Mouse (Mus musculus) CD4-positive helper T cell, adult 2 months (primary cell): ENCODE data around the gene Chrm3.

Experiments
- DNase-seq: peaks from one replicate; pipeline ENCODE4 v3.0.0-alpha.2; 2012; ENCODE audit warnings: low read depth, missing footprints, low spot score

The Chrm3 gene

GRCm38 (mm10) chr13:9993571-9993970 lies 367.1 kb downstream of the Chrm3 start:
- no peak for DNase-seq

GRCm38 (mm10) chr13:9992640-9993039 lies 368.0 kb downstream of the Chrm3 start:
- no peak for DNase-seq

GRCm38 (mm10) chr13:9985648-9986047 lies 375.0 kb downstream of the Chrm3 start:
- no peak for DNase-seq

- no peak for DNase-seq
Observed at GRCm38 (mm10) chr13:9983293-9983692, 377.4 kb downstream of the Chrm3 start.

- no peak for DNase-seq
Observed at GRCm38 (mm10) chr13:9977699-9978098, 382.9 kb downstream of the Chrm3 start.

- no peak for DNase-seq
Observed at GRCm38 (mm10) chr13:9973742-9974321, 386.8 kb downstream of the Chrm3 start.

GRCm38 (mm10) chr13:9971845-9972244 lies 388.8 kb downstream of the Chrm3 start:
- DNase-seq, result no peak

- DNase-seq, result no peak
Observed at GRCm38 (mm10) chr13:9952619-9953018, 408.0 kb downstream of the Chrm3 start.

GRCm38 (mm10) chr13:9951376-9951775 lies 409.3 kb downstream of the Chrm3 start:
- no peak for DNase-seq

GRCm38 (mm10) chr13:9949091-9949490 lies 411.6 kb downstream of the Chrm3 start:
- DNase-seq, result no peak

- no peak for DNase-seq
Observed at GRCm38 (mm10) chr13:9940186-9940585, 420.5 kb downstream of the Chrm3 start.

GRCm38 (mm10) chr13:9938798-9939485 lies 421.7 kb downstream of the Chrm3 start:
- DNase-seq, result no peak

- no peak for DNase-seq
Observed at GRCm38 (mm10) chr13:9932714-9933113, 427.9 kb downstream of the Chrm3 start.

- DNase-seq, result no peak
Observed at GRCm38 (mm10) chr13:9930606-9931005, 430.0 kb downstream of the Chrm3 start.

- DNase-seq, result no peak
Observed at GRCm38 (mm10) chr13:9929978-9930377, 430.7 kb downstream of the Chrm3 start.

GRCm38 (mm10) chr13:9921150-9921549 lies 439.5 kb downstream of the Chrm3 start:
- DNase-seq, result no peak

- DNase-seq, result no peak
Observed at GRCm38 (mm10) chr13:9912697-9913096, 447.9 kb downstream of the Chrm3 start.

GRCm38 (mm10) chr13:9908707-9909106 lies 451.9 kb downstream of the Chrm3 start:
- DNase-seq, result no peak

GRCm38 (mm10) chr13:9907202-9907601 lies 453.4 kb downstream of the Chrm3 start:
- DNase-seq, result no peak

- no peak for DNase-seq
Observed at GRCm38 (mm10) chr13:9904455-9904854, 456.2 kb downstream of the Chrm3 start.

GRCm38 (mm10) chr13:9900653-9901385 lies 459.8 kb downstream of the Chrm3 start:
- DNase-seq, result no peak

- no peak for DNase-seq
Observed at GRCm38 (mm10) chr13:9898664-9899369, 461.8 kb downstream of the Chrm3 start.
